Mouse (Mus musculus) forebrain, embryonic 14.5 days (tissue): ENCODE data around the gene Tbc1d13. TPM values are rescaled to one million over a fixed set of nuclear protein-coding genes. Genes with fewer than 3 reads are reported as not detected.
A peak's percentile ranks its signal among the peaks of the same experiment; 100 is the strongest.

ENCODE experiments used
- ATAC-seq: fragments of 200-750 bp; cut with Nextera tagmentation; 2 replicates; pipeline ENCODE4 v1.8.0; 2017; ENCODE audit warnings: mild to moderate bottlenecking, moderate library complexity
- DNase-seq: peaks from one replicate; pipeline ENCODE4 v3.0.0-alpha.2; 2015; ENCODE audit warnings: low spot score
- H3K27ac ChIP-seq: fragments of 300-500 bp; sonication (generic); 2 replicates; pipeline ENCODE4 v1.5.1; 2014; ENCODE audit warnings: low read depth, mild to moderate bottlenecking, control low read depth, low read length, moderate library complexity
- H3K27me3 ChIP-seq: fragments of 300-500 bp; sonication (generic); replicated peaks from 2 replicates; pipeline ENCODE4 v1.6.1; 2014; ENCODE audit warnings: low read length, control low read depth, mixed read lengths; ENCODE audit not compliant: control insufficient read depth, insufficient read depth
- H3K36me3 ChIP-seq: fragments of 300-500 bp; sonication (generic); 2 replicates; pipeline ENCODE4 v1.6.1; 2014; ENCODE audit warnings: low read length, control low read depth; ENCODE audit not compliant: control insufficient read depth, insufficient read depth
- H3K4me1 ChIP-seq: fragments of 300-500 bp; sonication (generic); 2 replicates; pipeline ENCODE4 v1.6.1; 2014; ENCODE audit warnings: antibody characterized with exemption, low read length, control low read depth; ENCODE audit not compliant: control insufficient read depth, insufficient read depth
- H3K4me2 ChIP-seq: fragments of 300-500 bp; sonication (generic); 2 replicates; pipeline ENCODE4 v1.6.1; 2014; ENCODE audit warnings: mild to moderate bottlenecking, control low read depth, low read length
- H3K4me3 ChIP-seq: fragments of 300-500 bp; sonication (generic); 2 replicates; pipeline ENCODE4 v1.5.1; 2014; ENCODE audit warnings: low read depth, low read length, control low read depth
- H3K9ac ChIP-seq: fragments of 300-500 bp; sonication (generic); 2 replicates; pipeline ENCODE4 v1.6.1; 2014; ENCODE audit warnings: mild to moderate bottlenecking, low read length, control low read depth, moderate library complexity
- H3K9me3 ChIP-seq: fragments of 300-500 bp; sonication (generic); replicated peaks from 2 replicates; pipeline ENCODE4 v1.6.1; 2016; ENCODE audit warnings: low read length, control low read depth, mixed read lengths; ENCODE audit not compliant: control insufficient read depth
- WGBS: fragments of 180-500 bp; shearing (Covaris S2); extraction: QIAGEN DNeasy Blood & Tissue Kit; methylation state at CpG from one replicate; pipeline ENCODE4 v1.1.7; 2014; 5-methylcytosine and 5-hydroxymethylcytosine counted together
- polyA plus RNA-seq: library from polyadenylated mRNA; unstranded; fragments of >200 nt; fragmentation: Nextera tagmentation; extraction: Ambion mirVana; gene quantifications from 2 replicates; pipeline ENCODE4 v1.2.1, GENCODE M21; 2014

Gene Tbc1d13
- polyA plus RNA-seq, 1 experiment from 2014 or later, result 16.4 TPM

DNA sequence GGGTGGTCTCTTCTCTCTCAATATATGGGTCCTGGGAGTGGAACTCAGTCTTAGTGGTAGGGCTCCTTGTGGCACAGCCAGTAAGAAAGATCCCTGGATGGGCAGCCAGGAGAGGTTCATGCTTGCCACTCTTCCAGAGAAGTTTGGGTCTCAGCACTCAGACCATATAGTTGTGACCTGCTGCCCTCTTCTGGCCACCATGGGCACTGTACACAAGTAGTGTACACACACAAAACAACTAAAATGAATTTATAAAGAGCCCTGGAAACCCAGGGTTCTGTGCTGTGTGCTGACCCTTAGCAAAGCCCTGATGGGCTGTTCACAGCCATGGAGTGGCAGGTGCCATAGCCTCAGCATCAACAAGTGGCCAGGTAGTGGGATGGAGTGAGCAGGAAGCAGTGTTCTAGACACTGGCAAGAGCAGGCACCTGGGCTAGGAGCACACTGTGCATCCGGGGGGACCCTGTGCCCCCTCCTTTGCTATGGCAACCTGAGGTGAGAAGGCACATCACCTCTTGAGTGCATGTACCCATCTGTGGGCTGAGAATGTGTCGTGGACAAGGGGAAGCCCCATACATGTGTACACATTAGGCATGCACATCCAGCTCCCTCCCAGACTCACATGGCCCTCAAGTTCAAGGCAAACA lies 37.5 kb upstream of the Tbc1d13 start:
- DNase-seq (peak; percentile 61), ATAC-seq (no peak)
- Histone ChIP-seq H3K9ac (no peak overlapping the region), H3K4me1 (peaks cover 8% of the 10 kb centered on the region), H3K36me3 (peaks cover 41% of the 10 kb centered on the region), H3K9me3 (no peaks in the 10 kb centered on the region), H3K27ac (no peak overlapping the region), H3K4me3 (no peak overlapping the region), H3K27me3 (no peaks in the 10 kb centered on the region), H3K4me2 (no peak overlapping the region)
- 87% methylated on average over 2 of the region's 2 CpGs for WGBS

DNA sequence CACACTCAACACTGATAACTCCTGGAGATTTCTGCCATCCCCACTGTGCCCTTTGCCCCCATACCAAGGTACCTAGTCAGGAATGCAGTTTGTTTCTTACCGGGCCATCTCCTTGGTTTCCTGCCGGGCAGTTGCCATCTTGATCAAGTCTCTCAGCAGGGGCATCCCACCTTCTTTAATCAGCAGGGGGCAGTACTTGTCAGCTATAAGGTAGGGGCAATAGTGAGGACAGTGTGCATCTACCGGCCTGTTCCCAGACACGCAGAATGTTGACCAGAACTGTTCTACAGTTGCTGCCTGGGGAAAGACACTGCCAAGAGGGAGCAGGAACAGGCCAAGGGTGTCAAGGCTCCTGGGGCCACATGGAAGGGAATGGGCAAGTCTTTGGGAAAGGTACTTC lies 33.3 kb upstream of the Tbc1d13 start:
- Histone ChIP-seq H3K4me2 (no peak overlapping the region), H3K4me3 (no peak overlapping the region), H3K9me3 (no peaks in the 10 kb centered on the region), H3K27ac (no peak overlapping the region), H3K27me3 (no peaks in the 10 kb centered on the region), H3K4me1 (no peaks in the 10 kb centered on the region), H3K9ac (no peak overlapping the region), H3K36me3 (peaks cover 75% of the 10 kb centered on the region)
- ATAC-seq (no peak), DNase-seq (no peak)
- 80% methylated on average over 4 of the region's 4 CpGs for WGBS

DNA sequence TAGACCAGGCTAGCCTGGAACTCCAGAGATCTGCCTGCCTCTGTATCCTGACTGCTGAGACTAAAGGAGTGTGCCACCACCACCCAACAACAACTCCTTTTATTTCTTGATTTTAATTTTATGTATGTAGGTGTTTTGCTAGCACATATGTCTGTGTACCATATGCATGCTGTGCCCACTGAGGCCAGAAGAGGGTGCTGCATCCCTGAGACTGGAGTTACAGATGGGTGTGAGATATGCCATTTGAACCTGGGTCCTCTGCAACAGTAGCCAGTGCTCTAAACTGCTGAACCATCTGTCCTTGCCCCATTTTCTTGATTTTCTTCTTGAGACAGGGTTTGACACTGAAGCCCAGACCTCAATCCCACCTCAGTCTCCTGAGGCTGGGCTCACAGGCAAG lies 27.2 kb upstream of the Tbc1d13 start:
- Histone ChIP-seq H3K9me3 (no peaks in the 10 kb centered on the region), H3K27ac (no peak overlapping the region), H3K27me3 (no peaks in the 10 kb centered on the region), H3K4me2 (no peak overlapping the region), H3K9ac (no peak overlapping the region), H3K4me1 (no peaks in the 10 kb centered on the region), H3K36me3 (peaks cover 92% of the 10 kb centered on the region), H3K4me3 (no peak overlapping the region)
- peak; percentile 32 for DNase-seq
- ATAC-seq, result no peak

DNA sequence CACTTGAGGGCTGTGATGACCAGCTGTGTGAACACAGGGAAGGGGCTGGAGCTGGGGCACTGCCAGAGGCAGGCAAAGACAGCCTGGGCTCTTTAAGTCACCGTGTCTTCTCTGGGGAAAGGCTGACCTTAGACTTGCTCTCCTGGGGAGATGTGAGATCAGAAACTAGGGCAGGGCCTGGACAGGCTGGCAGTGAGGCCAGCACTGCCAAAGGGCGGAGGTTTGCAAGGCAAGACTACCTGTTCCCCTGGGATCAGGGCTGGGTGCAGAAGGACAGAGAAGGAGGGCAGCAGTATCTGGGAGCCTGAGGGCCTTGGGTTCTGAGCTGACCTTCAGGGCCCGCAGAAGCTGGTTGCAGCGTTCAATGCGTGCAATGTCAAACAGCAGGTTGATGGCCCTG lies 25.9 kb upstream of the Tbc1d13 start:
- H3K4me2 ChIP-seq, result no peak overlapping the region
- no peak overlapping the region for H3K27ac ChIP-seq
- peaks cover 89% of the 10 kb centered on the region for H3K36me3 ChIP-seq
- H3K9me3 ChIP-seq, result no peaks in the 10 kb centered on the region
- no peaks in the 10 kb centered on the region for H3K4me1 ChIP-seq
- no peak for DNase-seq
- WGBS, result 92% methylated on average over 5 of the region's 5 CpGs
- H3K4me3 ChIP-seq, result no peak overlapping the region
- no peaks in the 10 kb centered on the region for H3K27me3 ChIP-seq
- H3K9ac ChIP-seq, result no peak overlapping the region
- ATAC-seq, result no peak

DNA sequence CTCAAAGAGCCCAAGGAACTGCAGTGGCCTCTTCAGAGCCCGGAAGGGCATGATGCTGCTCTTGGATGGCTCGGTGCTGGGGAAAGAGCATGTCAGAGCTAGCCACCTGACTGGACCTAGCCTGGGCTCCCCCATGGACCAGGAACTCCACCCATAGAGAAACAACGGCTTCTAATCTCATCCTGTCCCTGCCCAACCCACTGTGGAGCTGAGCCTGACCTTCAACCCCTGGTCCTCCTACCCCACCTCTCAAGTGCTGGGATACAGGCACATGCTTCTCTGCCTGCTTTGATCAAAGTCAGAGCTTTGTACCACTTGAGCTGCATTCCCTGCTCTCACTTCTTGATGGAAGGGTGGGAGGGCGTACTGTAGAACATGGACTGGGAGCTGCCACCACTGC lies 25.3 kb upstream of the Tbc1d13 start:
- no peaks in the 10 kb centered on the region for H3K27me3 ChIP-seq
- WGBS, result 93% methylated on average over 4 of the region's 4 CpGs
- H3K9me3 ChIP-seq, result no peaks in the 10 kb centered on the region
- ATAC-seq (no peak), DNase-seq (no peak)
- no peak overlapping the region for H3K27ac ChIP-seq
- H3K9ac ChIP-seq, result no peak overlapping the region
- peaks cover 89% of the 10 kb centered on the region for H3K36me3 ChIP-seq
- no peak overlapping the region for H3K4me3 ChIP-seq
- no peaks in the 10 kb centered on the region for H3K4me1 ChIP-seq
- no peak overlapping the region for H3K4me2 ChIP-seq

- Histone ChIP-seq H3K4me3 (no peak overlapping the region), H3K4me1 (no peaks in the 10 kb centered on the region), H3K9ac (no peak overlapping the region), H3K27me3 (no peaks in the 10 kb centered on the region), H3K36me3 (peaks cover 64% of the 10 kb centered on the region), H3K9me3 (no peaks in the 10 kb centered on the region), H3K27ac (no peak overlapping the region), H3K4me2 (no peak overlapping the region)
- WGBS, result 95% methylated on average over 2 of the region's 2 CpGs
- ATAC-seq, result no peak
- no peak for DNase-seq
Measured at GRCm38 (mm10) chr2:30111500-30111899, 22.0 kb upstream of the Tbc1d13 start.

DNA sequence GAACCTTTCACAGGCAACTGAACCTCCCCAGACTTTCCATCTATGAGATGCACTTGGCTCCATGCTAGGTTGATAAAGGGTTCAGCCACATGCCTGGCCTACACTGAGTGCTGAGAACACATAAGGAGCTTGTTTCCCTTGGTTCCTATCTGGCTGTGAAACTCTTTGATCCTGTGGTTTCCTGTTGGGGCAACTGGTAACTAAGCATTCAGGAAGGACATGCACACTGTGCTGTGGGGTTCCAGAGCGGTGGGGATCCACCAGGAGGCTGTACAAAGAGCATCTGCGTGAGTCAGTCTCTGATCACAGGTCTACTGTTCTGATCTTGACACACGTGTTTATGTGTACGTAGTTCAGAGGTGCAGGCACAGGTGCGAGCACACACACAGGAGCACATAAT lies 21.0 kb upstream of the Tbc1d13 start:
- no peak overlapping the region for H3K4me3 ChIP-seq
- H3K27ac ChIP-seq, result no peak overlapping the region
- WGBS, result 92% methylated on average over 5 of the region's 5 CpGs
- ATAC-seq (no peak), DNase-seq (no peak)
- peaks cover 54% of the 10 kb centered on the region for H3K36me3 ChIP-seq
- no peaks in the 10 kb centered on the region for H3K9me3 ChIP-seq
- no peaks in the 10 kb centered on the region for H3K27me3 ChIP-seq
- H3K9ac ChIP-seq, result no peak overlapping the region
- no peaks in the 10 kb centered on the region for H3K4me1 ChIP-seq
- H3K4me2 ChIP-seq, result no peak overlapping the region

DNA sequence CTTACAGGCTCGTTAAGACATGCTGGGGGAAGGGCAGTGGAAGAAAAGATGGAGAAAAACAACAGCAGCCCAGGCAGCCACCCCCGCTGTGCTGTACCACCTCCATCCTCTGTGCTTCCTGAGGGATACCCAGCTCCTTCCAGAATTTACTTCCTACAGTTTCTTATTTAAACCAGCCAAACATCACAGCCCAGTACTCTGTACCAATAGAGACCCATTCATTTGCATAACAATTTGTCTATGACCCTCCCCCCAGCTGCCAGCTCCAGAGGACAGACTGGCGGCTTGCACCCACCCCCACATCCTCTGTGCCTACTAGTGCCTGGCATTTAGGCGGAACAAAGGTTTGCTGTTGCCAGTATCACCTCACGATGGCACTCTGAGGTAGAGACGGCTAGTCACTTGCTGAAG lies 13.9 kb upstream of the Tbc1d13 start:
- H3K27ac ChIP-seq, result peak overlapping the region; percentile 72
- DNase-seq (peak; percentile 78), ATAC-seq (peak; percentile 70)
- H3K36me3 ChIP-seq, result no peaks in the 10 kb centered on the region; the same call in 1 of the 2 replicates
- no peaks in the 10 kb centered on the region for H3K27me3 ChIP-seq
- H3K9me3 ChIP-seq, result no peaks in the 10 kb centered on the region
- no peak overlapping the region for H3K4me3 ChIP-seq
- peaks cover 21% of the 10 kb centered on the region for H3K4me1 ChIP-seq
- peak overlapping the region; percentile 18 for H3K4me2 ChIP-seq
- WGBS, result 7% methylated on average over 6 of the region's 6 CpGs
- 0 out of 2 replicates have a peak overlapping the region, but pooled peaks have one; percentile 14 for H3K9ac ChIP-seq

DNA sequence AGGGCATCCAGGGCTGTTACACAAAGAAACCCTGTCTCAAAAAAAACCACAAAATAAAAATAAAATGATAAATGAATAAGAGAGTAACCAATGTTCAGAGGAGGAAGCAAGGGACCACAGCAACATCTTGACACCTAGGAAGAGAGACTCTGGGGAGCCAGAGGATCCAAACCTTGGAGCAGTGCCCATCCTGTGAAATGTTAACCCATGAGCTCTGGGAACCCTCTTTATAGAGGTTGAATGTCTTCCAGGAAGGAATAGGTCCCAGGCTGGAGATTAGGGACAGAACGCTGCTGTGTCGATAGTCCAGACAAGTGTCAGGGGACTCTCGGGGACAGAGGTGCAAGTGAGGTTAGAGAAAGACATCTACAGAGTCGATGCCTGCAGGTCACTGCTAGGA lies 13.3 kb upstream of the Tbc1d13 start:
- Histone ChIP-seq H3K9me3 (no peaks in the 10 kb centered on the region), H3K9ac (no peak overlapping the region), H3K27ac (peak overlapping the region; percentile 72; the same call in 1 of the 2 replicates), H3K4me3 (no peak overlapping the region), H3K4me1 (peaks cover 21% of the 10 kb centered on the region), H3K36me3 (no peaks in the 10 kb centered on the region; the same call in 1 of the 2 replicates), H3K4me2 (no peak overlapping the region), H3K27me3 (no peaks in the 10 kb centered on the region)
- 76% methylated on average over 4 of the region's 4 CpGs for WGBS
- ATAC-seq (no peak), DNase-seq (no peak)
